Mouse (Mus musculus): ENCODE data around the gene Hprt. TPM values are rescaled to one million over a fixed set of nuclear protein-coding genes. Genes with fewer than 3 reads are reported as not detected.

Gene Hprt
- total RNA-seq, 2 experiments from 2014 or later = 77.3 to 90.7 TPM

- intact Hi-C loops (cut with DNase I) = no loop called here
- DNase-seq = no peak
Observed at GRCm38 (mm10) chrX:53039651-53040050, 51.7 kb downstream of the Hprt start.

GRCm38 (mm10) chrX:53040138-53040537 lies 52.2 kb downstream of the Hprt start:
- intact Hi-C loops (cut with DNase I) = no loop called here
- no peak for DNase-seq

GRCm38 (mm10) chrX:53041006-53041405 lies 53.1 kb downstream of the Hprt start:
- intact Hi-C loops (cut with DNase I) = no loop called here
- DNase-seq = no peak

- intact Hi-C loops (cut with DNase I) = no loop called here
- no peak for DNase-seq
Observed at GRCm38 (mm10) chrX:53045187-53045903, 57.4 kb downstream of the Hprt start.

- intact Hi-C loops (cut with DNase I) = no loop called here
- DNase-seq = no peak
Observed at GRCm38 (mm10) chrX:53046033-53046432, 58.1 kb downstream of the Hprt start.

- DNase-seq = no peak
- intact Hi-C loops (cut with DNase I) = no loop called here
Observed at GRCm38 (mm10) chrX:53046911-53047310, 59.0 kb downstream of the Hprt start.

GRCm38 (mm10) chrX:53049196-53049595 lies 61.3 kb downstream of the Hprt start:
- intact Hi-C loops (cut with DNase I) = no loop called here
- no peak for DNase-seq

- intact Hi-C loops (cut with DNase I) = no loop called here
- no peak for DNase-seq
Observed at GRCm38 (mm10) chrX:53050353-53050752, 62.4 kb downstream of the Hprt start.

GRCm38 (mm10) chrX:53052652-53053500 lies 64.9 kb downstream of the Hprt start:
- intact Hi-C loops (cut with DNase I) = no loop called here
- DNase-seq = peak; percentile 30

- intact Hi-C loops (cut with DNase I) = no loop called here
- DNase-seq = no peak
Observed at GRCm38 (mm10) chrX:53053885-53054284, 65.9 kb downstream of the Hprt start.

GRCm38 (mm10) chrX:53055771-53056170 lies 67.8 kb downstream of the Hprt start:
- DNase-seq = no peak
- intact Hi-C loops (cut with DNase I) = no loop called here

GRCm38 (mm10) chrX:53056627-53057026 lies 68.7 kb downstream of the Hprt start:
- DNase-seq = peak; percentile 11
- intact Hi-C loops (cut with DNase I) = no loop called here

GRCm38 (mm10) chrX:53057054-53057759 lies 69.3 kb downstream of the Hprt start:
- peak; percentile 85 for DNase-seq
- intact Hi-C loops (cut with DNase I) = no loop called here

- DNase-seq = no peak
- intact Hi-C loops (cut with DNase I) = no loop called here
Observed at GRCm38 (mm10) chrX:53057760-53058090, 69.8 kb downstream of the Hprt start.

GRCm38 (mm10) chrX:53058459-53059280 lies 70.7 kb downstream of the Hprt start:
- intact Hi-C loops (cut with DNase I) = no loop called here
- DNase-seq = no peak

- intact Hi-C loops (cut with DNase I) = no loop called here
- DNase-seq = no peak
Observed at GRCm38 (mm10) chrX:53059426-53060007, 71.6 kb downstream of the Hprt start.

GRCm38 (mm10) chrX:53064406-53064805 lies 76.5 kb downstream of the Hprt start:
- no peak for DNase-seq
- intact Hi-C loops (cut with DNase I) = no loop called here

Data from left cerebral cortex, postnatal 4 days (tissue).